Mouse (Mus musculus) right cerebral cortex, postnatal 36 days (tissue): ENCODE results near the gene Ctdnep1.

Experiments
- DNase-seq, 2 experiments: peaks; one replicate each; pipeline ENCODE4 v3.0.0; 2022; ENCODE audit warnings: low spot score in 2 of 2, mixed read lengths in 1 of 2

Ctdnep1 gene

DNA sequence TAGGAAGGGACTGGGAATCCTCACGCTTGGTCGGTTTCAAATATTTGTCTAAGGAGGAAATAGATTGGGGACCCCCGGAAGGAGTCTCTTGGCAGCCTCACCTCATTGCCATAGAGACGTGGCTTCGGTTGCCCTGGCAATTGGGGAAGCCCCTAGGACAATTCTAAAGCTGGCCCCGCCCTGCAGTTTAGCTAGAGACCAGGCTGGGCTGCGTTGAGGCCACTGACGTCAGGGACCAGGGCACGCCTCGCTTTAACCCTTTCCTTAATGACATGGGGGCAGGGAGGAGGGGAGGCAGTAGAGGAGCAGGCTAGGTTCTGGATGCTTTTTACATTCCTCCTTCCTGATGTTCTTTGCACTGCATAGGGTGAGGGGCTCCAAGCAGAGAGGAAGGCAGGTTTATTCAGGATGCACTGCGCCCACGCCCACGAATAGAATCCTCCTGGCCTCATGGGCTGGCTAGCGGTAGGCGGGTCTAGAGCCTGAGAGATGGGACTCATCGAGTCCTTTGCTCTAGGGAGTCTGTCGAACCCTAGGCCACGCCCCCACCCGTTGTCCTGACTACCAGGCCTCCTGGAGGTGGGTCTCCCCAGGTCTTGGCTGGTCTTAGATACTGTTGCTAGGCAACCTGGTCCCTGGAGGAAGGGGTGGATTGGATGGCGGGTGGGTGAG is 48.3 kb downstream of the Ctdnep1 start:
- peak; percentile 85 to 89 for DNase-seq

GRCm38 (mm10) chr11:70029829-70030550 is 49.0 kb downstream of the Ctdnep1 start:
- no peak for DNase-seq

- DNase-seq: no peak
Measured at GRCm38 (mm10) chr11:70030651-70031320, 49.8 kb downstream of the Ctdnep1 start.

DNA sequence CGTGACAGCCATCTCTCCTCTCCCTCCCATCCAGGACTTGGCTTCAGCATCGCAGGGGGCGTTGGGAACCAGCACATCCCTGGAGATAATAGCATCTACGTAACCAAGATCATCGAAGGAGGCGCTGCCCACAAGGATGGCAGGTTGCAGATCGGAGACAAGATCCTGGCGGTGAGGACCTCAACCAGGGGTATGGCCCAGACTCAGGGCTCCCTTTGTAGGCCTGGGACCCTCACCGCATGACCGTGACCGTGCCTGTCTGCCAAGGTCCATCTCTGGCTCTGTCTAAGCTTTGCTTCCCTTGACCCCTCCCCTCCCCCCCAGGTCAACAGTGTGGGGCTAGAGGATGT is 50.3 kb downstream of the Ctdnep1 start:
- DNase-seq: no peak

DNA sequence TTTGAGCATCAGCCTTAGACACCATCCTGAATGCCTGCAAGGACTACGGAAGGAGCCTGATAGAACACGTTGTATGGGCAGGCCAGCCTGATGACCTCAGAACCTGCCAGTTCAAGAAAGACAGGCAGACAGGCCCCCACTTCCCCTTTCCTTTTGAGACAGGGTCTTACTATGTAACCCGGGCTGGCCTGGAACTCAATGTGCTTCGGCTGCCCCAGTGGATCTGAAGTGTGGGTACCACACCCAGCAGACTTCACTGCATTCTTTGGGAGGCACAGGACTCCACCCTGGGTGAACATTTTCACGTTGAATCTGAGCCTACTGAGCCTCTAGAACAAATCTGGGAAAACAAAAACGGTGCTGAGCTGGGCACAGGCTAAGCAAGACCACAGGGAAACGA is 57.2 kb downstream of the Ctdnep1 start:
- DNase-seq: no peak

DNA sequence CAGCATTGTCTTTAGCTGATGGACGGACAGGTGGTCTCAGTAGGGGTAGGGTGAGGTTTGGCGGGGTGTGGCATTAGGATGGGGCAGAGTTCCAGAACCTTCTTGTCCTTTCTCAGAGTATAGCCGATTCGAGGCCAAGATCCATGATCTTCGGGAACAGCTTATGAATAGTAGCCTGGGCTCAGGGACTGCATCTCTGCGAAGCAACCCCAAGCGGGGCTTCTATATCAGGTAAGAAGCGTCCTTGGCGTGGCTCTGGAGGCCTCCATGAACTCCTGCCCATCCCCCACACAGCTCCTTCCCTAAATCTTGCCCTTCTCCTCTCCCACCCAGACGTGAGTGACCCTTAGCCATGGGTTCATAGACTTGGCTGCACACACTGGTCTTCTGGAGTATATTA is 58.7 kb downstream of the Ctdnep1 start:
- DNase-seq: no peak

- DNase-seq: no peak
Measured at GRCm38 (mm10) chr11:70040184-70040583, 59.2 kb downstream of the Ctdnep1 start.
